Mouse (Mus musculus) forebrain, embryonic 16.5 days (tissue): ENCODE measurements at regions not wholly inside any gene's neighbourhood (a gene's known extent, or its start where the extent isn't known, plus 50 kb on each side); places are given as distances from the start of the nearest gene placed in this dataset.

Experiments used
- ATAC-seq: fragments of 200-750 bp; cut with Nextera tagmentation; 2 replicates; pipeline ENCODE4 v1.8.0; 2017; ENCODE audit warnings: mild to moderate bottlenecking, moderate library complexity
- H3K27ac ChIP-seq: fragments of 300-500 bp; sonication (generic); 2 replicates; pipeline ENCODE4 v1.5.1; 2014; ENCODE audit warnings: low read length, control low read depth
- H3K27me3 ChIP-seq: fragments of 300-500 bp; sonication (generic); replicated peaks from 2 replicates; pipeline ENCODE4 v1.6.1; 2014; ENCODE audit warnings: low read length; ENCODE audit not compliant: control insufficient read depth, insufficient read depth
- H3K36me3 ChIP-seq: fragments of 300-500 bp; sonication (generic); 2 replicates; pipeline ENCODE4 v1.6.1; 2014; ENCODE audit not compliant: control insufficient read depth, insufficient read depth
- H3K4me1 ChIP-seq: fragments of 300-500 bp; sonication (generic); replicated peaks from 2 replicates; pipeline ENCODE4 v1.6.1; 2014; ENCODE audit warnings: low read length; ENCODE audit not compliant: control insufficient read depth, insufficient read depth
- H3K4me2 ChIP-seq: fragments of 300-500 bp; sonication (generic); 2 replicates; pipeline ENCODE4 v1.6.1; 2014; ENCODE audit warnings: mild to moderate bottlenecking, low read length, control low read depth
- H3K4me3 ChIP-seq: fragments of 300-500 bp; sonication (generic); replicated peaks from 2 replicates; pipeline ENCODE4 v1.5.1; 2014; ENCODE audit warnings: mild to moderate bottlenecking, low read length, control low read depth
- H3K9ac ChIP-seq: fragments of 300-500 bp; sonication (generic); replicated peaks from 2 replicates; pipeline ENCODE4 v1.6.1; 2014; ENCODE audit warnings: low read depth, low read length, control low read depth
- H3K9me3 ChIP-seq: fragments of 300-500 bp; sonication (generic); 2 replicates; pipeline ENCODE4 v1.6.1; 2016; ENCODE audit warnings: low read length; ENCODE audit not compliant: control insufficient read depth
- WGBS: fragments of 180-500 bp; shearing (Covaris S2); extraction: QIAGEN DNeasy Blood & Tissue Kit; methylation state at CpG from one replicate; pipeline ENCODE4 v1.1.7; 2014; 5-methylcytosine and 5-hydroxymethylcytosine counted together

GRCm38 (mm10) chr9:120776456-120777001, 152.5 kb upstream of the Ctnnb1 start:
- Histone ChIP-seq H3K36me3 (no peaks in the 10 kb centered on the region), H3K9ac (no peak overlapping the region), H3K4me2 (no peak overlapping the region), H3K4me1 (no peaks in the 10 kb centered on the region), H3K4me3 (no peak overlapping the region), H3K27me3 (no peaks in the 10 kb centered on the region), H3K9me3 (0 out of 2 replicates have a peak, but pooled peaks cover 2% of the 10 kb centered on the region), H3K27ac (no peak overlapping the region)
- ATAC-seq = no peak
- 82% methylated on average over 4 of the region's 4 CpGs for WGBS

DNA sequence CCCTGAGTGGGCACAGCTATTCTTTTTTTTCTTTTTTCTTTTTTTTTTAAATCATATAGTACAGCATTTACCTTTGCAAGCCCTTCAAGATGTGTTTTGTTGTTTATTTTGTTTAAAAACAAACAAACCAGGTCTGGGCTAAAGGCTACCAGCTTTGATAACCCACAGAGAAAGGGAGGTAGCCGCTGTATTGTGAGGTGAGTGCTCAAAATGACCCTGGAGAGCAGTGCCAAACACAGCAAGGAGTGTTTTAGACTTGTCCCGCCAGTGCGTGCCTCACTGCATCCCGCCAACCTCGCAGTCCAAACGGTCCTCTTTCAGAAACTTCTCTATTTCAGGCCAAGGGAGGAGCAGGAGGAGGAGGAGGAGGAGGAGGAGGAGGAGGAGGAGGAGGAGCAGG, 152.0 kb upstream of the Ctnnb1 start:
- ATAC-seq = no peak
- H3K27ac ChIP-seq = no peak overlapping the region
- H3K27me3 ChIP-seq = no peaks in the 10 kb centered on the region
- no peaks in the 10 kb centered on the region for H3K36me3 ChIP-seq
- no peak overlapping the region for H3K9ac ChIP-seq
- H3K4me3 ChIP-seq = no peak overlapping the region
- 0 out of 2 replicates have a peak, but pooled peaks cover 2% of the 10 kb centered on the region for H3K9me3 ChIP-seq
- H3K4me1 ChIP-seq = no peaks in the 10 kb centered on the region
- 56% methylated on average over 6 of the region's 6 CpGs for WGBS
- H3K4me2 ChIP-seq = no peak overlapping the region

- no peak overlapping the region for H3K27ac ChIP-seq
- no peak overlapping the region for H3K9ac ChIP-seq
- H3K27me3 ChIP-seq = no peaks in the 10 kb centered on the region
- H3K36me3 ChIP-seq = no peaks in the 10 kb centered on the region
- no peak overlapping the region for H3K4me2 ChIP-seq
- H3K9me3 ChIP-seq = 0 out of 2 replicates have a peak, but pooled peaks cover 2% of the 10 kb centered on the region
- H3K4me1 ChIP-seq = no peaks in the 10 kb centered on the region
- WGBS = 81% methylated on average over 10 of the region's 10 CpGs
- no peak overlapping the region for H3K4me3 ChIP-seq
- no peak for ATAC-seq
Measured at GRCm38 (mm10) chr9:120777501-120777900, 151.5 kb upstream of the Ctnnb1 start.

GRCm38 (mm10) chr9:120778423-120778822, 150.6 kb upstream of the Ctnnb1 start:
- ATAC-seq = no peak
- Histone ChIP-seq H3K36me3 (no peaks in the 10 kb centered on the region), H3K4me1 (no peaks in the 10 kb centered on the region), H3K27me3 (no peaks in the 10 kb centered on the region), H3K9me3 (0 out of 2 replicates have a peak, but pooled peaks cover 2% of the 10 kb centered on the region), H3K9ac (no peak overlapping the region), H3K4me3 (no peak overlapping the region), H3K4me2 (no peak overlapping the region), H3K27ac (0 out of 2 replicates have a peak overlapping the region, but pooled peaks have one; percentile 18)
- WGBS = 71% methylated on average over 2 of the region's 2 CpGs

GRCm38 (mm10) chr9:120794210-120794609, 134.8 kb upstream of the Ctnnb1 start:
- no peak overlapping the region for H3K4me3 ChIP-seq
- WGBS = 86% methylated on average over 5 of the region's 5 CpGs
- no peaks in the 10 kb centered on the region for H3K36me3 ChIP-seq
- H3K9me3 ChIP-seq = peaks cover 14% of the 10 kb centered on the region
- H3K4me1 ChIP-seq = peaks cover 7% of the 10 kb centered on the region
- H3K27me3 ChIP-seq = no peaks in the 10 kb centered on the region
- no peak for ATAC-seq
- no peak overlapping the region for H3K27ac ChIP-seq
- no peak overlapping the region for H3K9ac ChIP-seq
- no peak overlapping the region for H3K4me2 ChIP-seq

DNA sequence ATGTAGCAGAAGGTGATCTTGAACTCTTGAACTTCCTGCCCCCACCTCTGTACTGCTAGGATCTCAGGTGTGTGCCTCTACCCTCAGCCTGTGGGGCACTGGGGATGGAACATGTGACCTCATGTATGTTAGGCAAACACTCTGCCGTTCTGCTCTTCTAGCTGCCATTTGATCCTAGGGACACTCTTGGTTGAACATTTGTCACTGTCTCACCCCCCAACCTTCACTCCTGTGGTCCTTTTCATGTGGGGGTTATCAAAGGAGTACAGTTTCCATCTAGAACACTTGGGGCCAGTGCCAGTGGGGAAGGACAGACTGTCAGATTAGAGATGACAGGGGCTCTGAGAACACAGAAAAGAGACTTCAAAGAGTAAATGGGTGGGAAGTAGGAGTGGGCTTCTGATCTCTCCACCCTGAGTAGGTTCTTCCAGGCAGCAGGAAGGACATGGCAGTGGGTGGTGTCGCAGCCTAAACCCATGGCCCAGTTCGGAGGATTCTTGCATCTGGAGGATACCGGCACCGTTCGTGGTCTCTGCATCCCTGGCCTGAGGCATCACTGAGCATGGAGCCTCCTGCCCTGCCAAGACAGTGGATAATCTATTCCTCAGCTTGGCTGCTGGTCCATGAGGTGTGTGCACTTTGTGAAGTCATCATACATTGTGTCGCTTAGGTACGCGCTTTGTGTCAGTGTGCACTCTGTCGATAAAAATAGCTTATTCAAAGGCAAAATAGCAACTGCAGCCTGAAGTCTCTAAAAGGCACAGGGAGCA, 132.7 kb upstream of the Ctnnb1 start:
- ATAC-seq = no peak
- WGBS = 83% methylated on average over 10 of the region's 10 CpGs
- no peaks in the 10 kb centered on the region for H3K36me3 ChIP-seq
- H3K9me3 ChIP-seq = peaks cover 7% of the 10 kb centered on the region
- H3K4me2 ChIP-seq = no peak overlapping the region
- H3K4me3 ChIP-seq = no peak overlapping the region
- peaks cover 7% of the 10 kb centered on the region for H3K4me1 ChIP-seq
- no peak overlapping the region for H3K27ac ChIP-seq
- H3K9ac ChIP-seq = no peak overlapping the region
- no peaks in the 10 kb centered on the region for H3K27me3 ChIP-seq

DNA sequence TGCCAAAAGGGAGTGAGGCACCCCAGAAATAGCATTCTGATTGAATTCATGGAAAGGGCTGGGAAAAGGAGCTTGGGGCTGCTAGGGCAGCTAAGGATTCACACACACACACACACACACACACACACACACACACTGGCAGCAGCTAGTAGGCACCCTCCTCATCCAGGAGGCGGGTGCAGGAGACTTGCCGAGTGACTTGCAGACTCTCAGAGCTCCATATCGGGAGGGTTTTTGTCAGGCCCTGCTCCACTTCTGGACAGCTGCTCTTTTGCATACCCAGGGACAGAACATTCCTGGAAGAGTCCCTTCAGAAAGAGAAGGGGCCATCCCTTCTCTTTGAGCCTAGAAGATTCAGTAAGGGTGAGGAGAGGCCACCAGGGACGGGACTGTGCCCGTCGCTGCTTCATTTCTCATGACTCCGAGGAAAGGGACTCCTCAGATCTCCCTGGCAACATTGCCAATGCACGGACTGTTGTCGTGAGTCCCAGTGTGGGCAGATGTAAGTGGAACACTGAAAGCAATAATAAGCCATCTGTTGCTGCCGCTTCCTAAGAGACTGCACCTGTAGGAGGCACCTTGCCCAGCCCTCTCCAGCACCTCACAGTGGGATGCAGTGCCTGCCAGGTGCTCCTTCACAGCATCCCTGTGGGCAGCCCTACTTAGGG, 130.9 kb upstream of the Ctnnb1 start:
- WGBS = 43% methylated on average over 10 of the region's 10 CpGs
- Histone ChIP-seq H3K9ac (no peak overlapping the region), H3K27ac (no peak overlapping the region), H3K4me2 (no peak overlapping the region), H3K4me1 (peaks cover 7% of the 10 kb centered on the region), H3K27me3 (no peaks in the 10 kb centered on the region), H3K9me3 (no peaks in the 10 kb centered on the region), H3K4me3 (no peak overlapping the region), H3K36me3 (no peaks in the 10 kb centered on the region)
- no peak for ATAC-seq

DNA sequence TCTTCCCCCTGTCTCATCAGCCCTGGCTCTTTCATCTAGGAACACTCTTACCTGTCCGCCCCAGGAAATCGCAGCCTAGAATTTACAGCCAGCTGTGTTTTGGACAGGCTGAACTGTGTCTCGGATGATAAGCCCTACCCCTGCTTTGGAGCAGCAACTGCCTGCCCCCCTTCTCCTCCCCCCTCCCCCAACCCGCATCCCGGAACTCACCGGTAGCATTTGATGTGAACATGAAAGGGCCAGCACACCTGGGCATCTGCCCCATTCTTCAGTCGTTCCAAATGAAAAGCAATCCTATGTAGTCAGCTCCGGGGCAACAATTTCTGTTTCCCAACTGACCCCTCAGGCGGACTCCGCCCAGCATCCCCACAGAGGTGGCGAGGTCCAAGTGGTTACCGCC, 130.1 kb upstream of the Ctnnb1 start:
- H3K36me3 ChIP-seq = no peaks in the 10 kb centered on the region
- no peaks in the 10 kb centered on the region for H3K27me3 ChIP-seq
- H3K4me1 ChIP-seq = peaks cover 7% of the 10 kb centered on the region
- H3K9ac ChIP-seq = no peak overlapping the region
- no peak overlapping the region for H3K4me2 ChIP-seq
- ATAC-seq = no peak
- WGBS = 43% methylated on average over 12 of the region's 12 CpGs
- H3K9me3 ChIP-seq = no peaks in the 10 kb centered on the region
- H3K4me3 ChIP-seq = no peak overlapping the region
- H3K27ac ChIP-seq = no peak overlapping the region

DNA sequence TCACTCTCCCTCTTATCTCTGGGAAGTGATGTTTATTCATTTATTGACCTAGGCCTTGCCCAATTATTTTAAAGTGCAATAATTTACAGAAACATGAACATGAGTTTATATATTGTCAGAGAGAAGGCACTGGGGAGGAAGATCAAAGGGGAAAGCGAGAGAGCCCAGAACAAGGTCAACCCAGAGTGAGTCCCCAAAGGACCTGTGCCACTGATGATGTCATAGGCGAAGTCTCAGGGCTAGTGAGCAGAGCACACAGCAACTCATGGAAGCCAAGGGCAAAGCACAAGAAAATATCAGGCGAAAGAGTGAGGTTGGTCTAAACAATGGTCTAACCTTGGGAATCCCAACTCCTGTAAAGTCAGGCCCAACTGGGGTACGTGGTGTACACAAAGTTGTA, 126.4 kb upstream of the Ctnnb1 start:
- Histone ChIP-seq H3K9me3 (no peaks in the 10 kb centered on the region), H3K27ac (no peak overlapping the region), H3K9ac (no peak overlapping the region), H3K4me2 (no peak overlapping the region), H3K27me3 (no peaks in the 10 kb centered on the region), H3K4me1 (peaks cover 10% of the 10 kb centered on the region), H3K36me3 (no peaks in the 10 kb centered on the region), H3K4me3 (no peak overlapping the region)
- WGBS = 94% methylated on average over 4 of the region's 4 CpGs
- ATAC-seq = no peak
